In the genomic region with DNA sequence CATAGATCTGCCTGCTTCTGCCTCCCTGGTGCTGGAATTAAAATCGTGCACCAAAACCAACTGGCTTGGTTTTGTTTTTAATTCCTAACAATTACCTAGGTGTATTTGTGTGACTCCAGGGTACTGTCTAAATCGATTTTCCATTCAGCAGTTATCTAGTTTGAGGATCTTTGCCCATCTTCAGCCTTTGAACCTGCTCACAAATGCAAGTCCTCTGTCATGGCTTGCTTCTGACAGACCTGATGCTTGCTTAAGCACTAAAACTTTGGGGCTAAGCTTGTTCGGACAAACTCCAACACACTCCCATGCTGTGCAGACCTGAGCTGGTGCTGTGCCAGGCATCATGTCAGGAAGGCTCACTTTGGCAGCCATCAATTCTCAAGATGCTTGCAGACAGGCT, we compare ENCODE assay signal across 23 mouse cellular contexts.
DNase-seq lines count a peak whose midpoint lies in the region; ATAC-seq lines count a peak whose summit lies in the region.
"Had no signal": no experiment of that assay in that cellular context is flagged by ENCODE, and none has a peak within 500 bp of the region (broad histone marks: within the 10 kb centered on the region; RNA-seq: fewer than 3 reads in every experiment).

No protein-coding gene starts in this region.

- H3K9me3 ChIP-seq in embryonic facial prominence, embryonic 14.5 days (ENCODE audit: control insufficient read depth, low read length), result no peaks in the 10 kb centered on the region
- no peaks in the 10 kb centered on the region for H3K9me3 ChIP-seq in embryonic facial prominence, embryonic 10.5 days
- no peaks in the 10 kb centered on the region for H3K9me3 ChIP-seq in hindbrain, embryonic 13.5 days
- H3K9me3 ChIP-seq in hindbrain, embryonic 11.5 days (ENCODE audit: control insufficient read depth, low read length), result no peaks in the 10 kb centered on the region
- no peaks in the 10 kb centered on the region for H3K9me3 ChIP-seq in neural tube, embryonic 12.5 days
- no peaks in the 10 kb centered on the region for H3K9me3 ChIP-seq in neural tube, embryonic 15.5 days (replicated peaks)
- H3K9me3 ChIP-seq: limb, embryonic 10.5 days; midbrain, embryonic 10.5 days had no signal

- WGBS in embryonic facial prominence, embryonic 14.5 days, result 60% methylated on average over 3 of the region's 3 CpGs
- WGBS in embryonic facial prominence, embryonic 10.5 days, result 82% methylated on average over 3 of the region's 3 CpGs
- 75% methylated on average over 3 of the region's 3 CpGs for WGBS in hindbrain, embryonic 13.5 days
- WGBS in hindbrain, embryonic 11.5 days, result 77% methylated on average over 3 of the region's 3 CpGs
- WGBS in neural tube, embryonic 12.5 days, result 68% methylated on average over 3 of the region's 3 CpGs
- WGBS in neural tube, embryonic 15.5 days, result 58% methylated on average over 3 of the region's 3 CpGs

- no peak overlapping the region for H3K9ac ChIP-seq in embryonic facial prominence, embryonic 14.5 days (ENCODE audit: low read depth, low read length)
- no peak overlapping the region for H3K9ac ChIP-seq in hindbrain, embryonic 13.5 days
- H3K9ac ChIP-seq in hindbrain, embryonic 11.5 days (ENCODE audit: low read depth, low read length), result no peak overlapping the region
- H3K9ac ChIP-seq in neural tube, embryonic 12.5 days, result no peak overlapping the region
- H3K9ac ChIP-seq in neural tube, embryonic 15.5 days (replicated peaks), result no peak overlapping the region
- H3K9ac ChIP-seq: liver, postnatal 0 days had no signal

- H3K27me3 ChIP-seq in embryonic facial prominence, embryonic 14.5 days (replicated peaks; ENCODE audit: control insufficient read depth, insufficient read depth, low read length), result no peaks in the 10 kb centered on the region
- no peaks in the 10 kb centered on the region for H3K27me3 ChIP-seq in embryonic facial prominence, embryonic 10.5 days (replicated peaks; ENCODE audit: low read depth, poor library complexity, severe bottlenecking)
- no peaks in the 10 kb centered on the region for H3K27me3 ChIP-seq in hindbrain, embryonic 13.5 days
- no peaks in the 10 kb centered on the region for H3K27me3 ChIP-seq in hindbrain, embryonic 11.5 days (ENCODE audit: control insufficient read depth, insufficient read depth, low read length)
- no peaks in the 10 kb centered on the region for H3K27me3 ChIP-seq in neural tube, embryonic 12.5 days (replicated peaks)
- no peaks in the 10 kb centered on the region for H3K27me3 ChIP-seq in neural tube, embryonic 15.5 days (replicated peaks)

- no peak overlapping the region for H3K4me3 ChIP-seq in embryonic facial prominence, embryonic 14.5 days (ENCODE audit: low read depth, low read length)
- no peak overlapping the region for H3K4me3 ChIP-seq in embryonic facial prominence, embryonic 10.5 days
- no peak overlapping the region for H3K4me3 ChIP-seq in hindbrain, embryonic 13.5 days
- H3K4me3 ChIP-seq in hindbrain, embryonic 11.5 days (ENCODE audit: low read depth, low read length), result no peak overlapping the region
- H3K4me3 ChIP-seq in neural tube, embryonic 12.5 days, result no peak overlapping the region
- H3K4me3 ChIP-seq in neural tube, embryonic 15.5 days (replicated peaks), result no peak overlapping the region
- H3K4me3 ChIP-seq: left cerebral cortex, adult 2 months; limb, embryonic 10.5 days; midbrain, embryonic 10.5 days had no signal

- H3K4me2 ChIP-seq in embryonic facial prominence, embryonic 14.5 days (ENCODE audit: low read depth, low read length), result no peak overlapping the region
- no peak overlapping the region for H3K4me2 ChIP-seq in hindbrain, embryonic 13.5 days
- H3K4me2 ChIP-seq in hindbrain, embryonic 11.5 days (replicated peaks; ENCODE audit: low read depth, low read length), result no peak overlapping the region
- H3K4me2 ChIP-seq in neural tube, embryonic 12.5 days (replicated peaks), result 0 out of 2 replicates have a peak overlapping the region, but pooled peaks have one; percentile 21
- H3K4me2 ChIP-seq in neural tube, embryonic 15.5 days, result no peak overlapping the region

- peaks cover 6% of the 10 kb centered on the region for H3K4me1 ChIP-seq in embryonic facial prominence, embryonic 14.5 days (ENCODE audit: control insufficient read depth, insufficient read depth, low read length)
- H3K4me1 ChIP-seq in embryonic facial prominence, embryonic 10.5 days, result peaks cover 6% of the 10 kb centered on the region
- H3K4me1 ChIP-seq in hindbrain, embryonic 13.5 days (replicated peaks), result peaks cover 32% of the 10 kb centered on the region
- H3K4me1 ChIP-seq in hindbrain, embryonic 11.5 days (replicated peaks; ENCODE audit: control insufficient read depth, insufficient read depth, low read length), result no peaks in the 10 kb centered on the region
- H3K4me1 ChIP-seq in neural tube, embryonic 12.5 days, result peaks cover 30% of the 10 kb centered on the region
- peaks cover 29% of the 10 kb centered on the region for H3K4me1 ChIP-seq in neural tube, embryonic 15.5 days

- H3K27ac ChIP-seq in embryonic facial prominence, embryonic 14.5 days (replicated peaks; ENCODE audit: low read depth, low read length), result peak overlapping the region; percentile 39; the same call in 1 of the 2 replicates
- H3K27ac ChIP-seq in embryonic facial prominence, embryonic 10.5 days (replicated peaks), result no peak overlapping the region
- peak overlapping the region; percentile 84; the same call in 1 of the 2 replicates for H3K27ac ChIP-seq in hindbrain, embryonic 13.5 days
- no peak overlapping the region for H3K27ac ChIP-seq in hindbrain, embryonic 11.5 days (ENCODE audit: low read depth, low read length)
- 0 out of 2 replicates have a peak overlapping the region, but pooled peaks have one; percentile 21 for H3K27ac ChIP-seq in neural tube, embryonic 12.5 days
- no peak overlapping the region for H3K27ac ChIP-seq in neural tube, embryonic 15.5 days (replicated peaks)
- H3K27ac ChIP-seq: hindbrain, postnatal 0 days; left cerebral cortex, adult 2 months; limb, embryonic 10.5 days; midbrain, embryonic 10.5 days had no signal

- no peak for ATAC-seq in embryonic facial prominence, embryonic 14.5 days (ENCODE audit: low read depth)
- ATAC-seq in hindbrain, embryonic 13.5 days (ENCODE audit: low FRiP score), result no peak
- ATAC-seq in hindbrain, embryonic 11.5 days (ENCODE audit: low FRiP score), result no peak
- ATAC-seq in neural tube, embryonic 12.5 days (ENCODE audit: low FRiP score, low read depth), result no peak
- no peak for ATAC-seq in neural tube, embryonic 15.5 days (ENCODE audit: low FRiP score)
- ATAC-seq: hindbrain, postnatal 0 days; liver, postnatal 0 days had no signal

- H3K36me3 ChIP-seq in embryonic facial prominence, embryonic 14.5 days (ENCODE audit: control insufficient read depth, insufficient read depth, low read length), result no peaks in the 10 kb centered on the region
- no peaks in the 10 kb centered on the region for H3K36me3 ChIP-seq in embryonic facial prominence, embryonic 10.5 days (replicated peaks)
- H3K36me3 ChIP-seq in hindbrain, embryonic 13.5 days, result no peaks in the 10 kb centered on the region
- H3K36me3 ChIP-seq in hindbrain, embryonic 11.5 days (ENCODE audit: control insufficient read depth, insufficient read depth, low read length), result no peaks in the 10 kb centered on the region
- H3K36me3 ChIP-seq in neural tube, embryonic 12.5 days, result no peaks in the 10 kb centered on the region
- H3K36me3 ChIP-seq in neural tube, embryonic 15.5 days, result no peaks in the 10 kb centered on the region
- H3K36me3 ChIP-seq: limb, embryonic 10.5 days; midbrain, embryonic 10.5 days had no signal

- no peak for DNase-seq in embryonic facial prominence, embryonic 14.5 days (ENCODE audit: low spot score)
- DNase-seq in embryonic facial prominence, embryonic 10.5 days (ENCODE audit: low spot score), result no peak
- no peak for DNase-seq in hindbrain, embryonic 11.5 days (ENCODE audit: low spot score)
- peak; percentile 40 for DNase-seq in CD4-positive helper T cell, adult 2 months (ENCODE audit: low read depth, low spot score)
- no peak for DNase-seq in left cerebral cortex, adult 18-20 months (ENCODE audit: low spot score in 2 of 2)
- DNase-seq: adrenal gland, postnatal 25 days; cerebellum, adult 18-20 months; cerebellum, postnatal 25 days; embryo, embryonic 11 days; gastrocnemius, postnatal 25 days; heart, postnatal 14 days; kidney, adult 18-20 months; kidney, postnatal 25 days; liver, postnatal 0 days; lung, postnatal 4 days; right cerebral cortex, postnatal 25 days had no signal

Comparison
In these comparisons a context has a peak if more than half of its experiments do, and no peak if none do; other contexts are left out.
1. H3K27ac ChIP-seq: peak in embryonic facial prominence, embryonic 14.5 days (single experiment), hindbrain, embryonic 13.5 days (single experiment) and neural tube, embryonic 12.5 days (single experiment); none in embryonic facial prominence, embryonic 10.5 days (single experiment), hindbrain, embryonic 11.5 days (single experiment) and neural tube, embryonic 15.5 days (single experiment).